Mouse (Mus musculus) liver, embryonic 14.5 days (tissue): ENCODE results near the gene Cgrrf1.

ENCODE experiments used
- CTCF ChIP-seq: IDR thresholded peaks from 2 replicates; pipeline ENCODE4 v1.5.1; 2016; ENCODE audit warnings: antibody characterized with exemption, low read depth, control low read depth
- EP300 ChIP-seq: IDR thresholded peaks from 2 replicates; pipeline ENCODE4 v1.6.1; 2016; ENCODE audit warnings: antibody characterized with exemption, low read depth

- TF ChIP-seq EP300 (no peak), CTCF (no peak)
These were observed 49.9 kb downstream of the Cgrrf1 start for GRCm38 (mm10) chr14:46881581-46882430.
